Mouse (Mus musculus): ENCODE measurements around the gene Naglu.

- TF ChIP-seq CTCF (IDR thresholded peaks at IDR 0.05) (peak; percentile 64), EP300 (IDR thresholded peaks at IDR 0.05) (no peak)
Observed at GRCm38 (mm10) chr11:101053974-101054373, 15.8 kb upstream of the Naglu start.

Measured in lung, postnatal 0 days (tissue).